Mouse (Mus musculus): ENCODE results near the gene Vmn2r14.
"Not testable (repeated sequence)": the region's sequence is repeated elsewhere in the genome, so short reads cannot be mapped to it uniquely, and the experiment has no call there.

Gene Vmn2r14

DNA sequence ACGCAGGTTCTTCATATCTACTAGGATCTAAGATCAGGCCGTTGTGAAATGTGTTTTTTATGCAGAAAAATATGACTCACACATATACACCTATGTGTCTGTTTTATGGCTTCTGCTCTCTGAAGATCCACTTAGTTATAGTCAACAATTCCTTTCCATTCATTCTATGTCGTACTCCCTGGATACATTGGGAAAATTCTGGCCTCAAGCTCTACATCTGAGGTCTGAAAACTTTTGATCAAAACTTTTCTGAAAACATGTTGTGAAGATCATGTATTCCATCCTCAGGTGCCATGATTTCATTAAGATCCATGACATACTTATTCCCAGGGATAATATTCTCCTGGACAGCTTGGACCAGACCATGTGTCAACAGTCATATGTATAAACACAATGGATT lies at the start of gene Vmn2r14:
Vmn2r14 (minus strand) TSS at position 101 of the 400 bp plus-strand sequence.
- DNase-seq: no peak

- DNase-seq: not testable (repeated sequence)
Measured at GRCm38 (mm10) chr5:109192099-109192498, 32.4 kb downstream of the Vmn2r14 start, which contains the start of gene Vmn2r13. Gene Vmn2r13 (minus strand): TSS chr5:109192199.

- DNase-seq: not testable (repeated sequence)
Measured at GRCm38 (mm10) chr5:109166851-109167250, 57.7 kb downstream of the Vmn2r14 start.
